Mouse (Mus musculus) E14TG2a.4 (cell line): ENCODE data around the gene Slc25a4.

ENCODE experiments used
- CTCF ChIP-seq: conservative IDR thresholded peaks from 2 replicates; pipeline ENCODE4 v1.5.1; 2014; ENCODE audit warnings: low read length
- NANOG ChIP-seq: IDR thresholded peaks from 2 replicates; pipeline ENCODE4 v1.6.1; 2014; ENCODE audit warnings: borderline replicate concordance, low read length, mixed read lengths
- POU5F1 ChIP-seq: IDR thresholded peaks from 2 replicates; pipeline ENCODE4 v1.6.1; 2014; ENCODE audit warnings: low read length, borderline replicate concordance

GRCm38 (mm10) chr8:46252456-46252855 lies 41.4 kb upstream of the Slc25a4 start:
- TF ChIP-seq CTCF (no peak), NANOG (no peak), POU5F1 (no peak)
